Mouse (Mus musculus): ENCODE measurements at regions not wholly inside any gene's neighbourhood (a gene's known extent, or its start where the extent isn't known, plus 50 kb on each side); places are given as distances from the start of the nearest gene placed in this dataset.

DNA sequence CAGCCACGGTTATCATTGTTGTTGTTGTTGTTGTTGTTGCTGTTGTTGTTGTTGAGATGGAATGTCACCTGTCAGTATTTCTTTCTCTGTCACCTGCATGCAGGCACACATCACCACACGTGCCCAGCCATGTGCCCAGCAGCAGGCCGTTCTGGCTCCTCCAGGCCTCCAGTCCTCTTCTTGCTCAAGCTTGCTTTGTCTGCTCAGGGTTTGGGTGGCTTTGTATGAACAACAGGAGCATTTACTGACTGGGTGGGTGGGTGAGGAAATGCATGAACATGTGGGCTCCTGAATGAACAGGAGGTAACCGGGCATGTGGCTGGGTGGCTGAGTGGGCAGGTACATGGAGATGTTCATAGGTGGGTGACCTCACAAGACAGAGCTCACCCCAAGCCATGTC lies 79.1 kb upstream of the Ppp2r5c start:
- no peaks in the 10 kb centered on the region for H3K36me3 ChIP-seq (replicated peaks; ENCODE audit: insufficient read depth, low read length)
- H3K4me3 ChIP-seq (ENCODE audit: low read depth, low read length), result no peak overlapping the region
- H3K4me1 ChIP-seq (ENCODE audit: insufficient read depth), result no peaks in the 10 kb centered on the region
- H3K9ac ChIP-seq (replicated peaks), result no peak overlapping the region
- no peak overlapping the region for H3K4me2 ChIP-seq (ENCODE audit: low read depth, low read length)
- H3K27ac ChIP-seq (ENCODE audit: low read depth), result no peak overlapping the region
- WGBS (ENCODE audit: insufficient replicate concordance), result 79% methylated on average over 4 of the region's 4 CpGs
- H3K9me3 ChIP-seq (ENCODE audit: low read length), result no peaks in the 10 kb centered on the region
- ATAC-seq (no peak), DNase-seq (no peak)
- H3K27me3 ChIP-seq (ENCODE audit: insufficient read depth, low read length), result 0 out of 2 replicates have a peak, but pooled peaks cover under 1% of the 10 kb centered on the region
- no peak for TF ChIP-seq EP300 (IDR thresholded peaks at IDR 0.05; ENCODE audit: low read depth)
- no peak for TF ChIP-seq CTCF (IDR thresholded peaks at IDR 0.05; ENCODE audit: low read depth)

- Histone ChIP-seq H3K9ac (replicated peaks) (no peak overlapping the region), H3K4me3 (ENCODE audit: low read depth, low read length) (no peak overlapping the region), H3K27me3 (ENCODE audit: insufficient read depth, low read length) (peaks cover 17% of the 10 kb centered on the region), H3K27ac (ENCODE audit: low read depth) (no peak overlapping the region), H3K4me1 (ENCODE audit: insufficient read depth) (no peaks in the 10 kb centered on the region), H3K36me3 (replicated peaks; ENCODE audit: insufficient read depth, low read length) (no peaks in the 10 kb centered on the region), H3K4me2 (ENCODE audit: low read depth, low read length) (no peak overlapping the region), H3K9me3 (ENCODE audit: low read length) (no peaks in the 10 kb centered on the region)
- ATAC-seq (no peak), DNase-seq (no peak)
- TF ChIP-seq EP300 (IDR thresholded peaks at IDR 0.05; ENCODE audit: low read depth) (no peak), CTCF (IDR thresholded peaks at IDR 0.05; ENCODE audit: low read depth) (no peak)
- 78% methylated on average over 13 of the region's 13 CpGs for WGBS (ENCODE audit: insufficient replicate concordance)
Measured at GRCm38 (mm10) chr12:110371886-110372690, 74.8 kb upstream of the Ppp2r5c start.

GRCm38 (mm10) chr12:110372986-110373385 lies 73.9 kb upstream of the Ppp2r5c start:
- DNase-seq (no peak), ATAC-seq (no peak)
- Histone ChIP-seq H3K4me2 (ENCODE audit: low read depth, low read length) (no peak overlapping the region), H3K9me3 (ENCODE audit: low read length) (no peaks in the 10 kb centered on the region), H3K27me3 (ENCODE audit: insufficient read depth, low read length) (peaks cover 17% of the 10 kb centered on the region), H3K4me1 (ENCODE audit: insufficient read depth) (no peaks in the 10 kb centered on the region), H3K4me3 (ENCODE audit: low read depth, low read length) (no peak overlapping the region), H3K27ac (ENCODE audit: low read depth) (no peak overlapping the region), H3K36me3 (replicated peaks; ENCODE audit: insufficient read depth, low read length) (no peaks in the 10 kb centered on the region), H3K9ac (replicated peaks) (no peak overlapping the region)
- TF ChIP-seq EP300 (IDR thresholded peaks at IDR 0.05; ENCODE audit: low read depth) (no peak), CTCF (IDR thresholded peaks at IDR 0.05; ENCODE audit: low read depth) (no peak)
- WGBS (ENCODE audit: insufficient replicate concordance), result 65% methylated on average over 9 of the region's 9 CpGs

GRCm38 (mm10) chr12:110373408-110374065 lies 73.4 kb upstream of the Ppp2r5c start:
- Histone ChIP-seq H3K4me1 (ENCODE audit: insufficient read depth) (no peaks in the 10 kb centered on the region), H3K4me3 (ENCODE audit: low read depth, low read length) (no peak overlapping the region), H3K27me3 (ENCODE audit: insufficient read depth, low read length) (peaks cover 17% of the 10 kb centered on the region), H3K9ac (replicated peaks) (no peak overlapping the region), H3K9me3 (ENCODE audit: low read length) (no peaks in the 10 kb centered on the region), H3K36me3 (replicated peaks; ENCODE audit: insufficient read depth, low read length) (no peaks in the 10 kb centered on the region), H3K27ac (ENCODE audit: low read depth) (no peak overlapping the region), H3K4me2 (ENCODE audit: low read depth, low read length) (no peak overlapping the region)
- ATAC-seq (peak; percentile 80), DNase-seq (peak; percentile 82)
- TF ChIP-seq EP300 (IDR thresholded peaks at IDR 0.05; ENCODE audit: low read depth) (no peak), CTCF (IDR thresholded peaks at IDR 0.05; ENCODE audit: low read depth) (peak; percentile 94)
- WGBS (ENCODE audit: insufficient replicate concordance), result 5% methylated on average over 27 of the region's 27 CpGs

DNA sequence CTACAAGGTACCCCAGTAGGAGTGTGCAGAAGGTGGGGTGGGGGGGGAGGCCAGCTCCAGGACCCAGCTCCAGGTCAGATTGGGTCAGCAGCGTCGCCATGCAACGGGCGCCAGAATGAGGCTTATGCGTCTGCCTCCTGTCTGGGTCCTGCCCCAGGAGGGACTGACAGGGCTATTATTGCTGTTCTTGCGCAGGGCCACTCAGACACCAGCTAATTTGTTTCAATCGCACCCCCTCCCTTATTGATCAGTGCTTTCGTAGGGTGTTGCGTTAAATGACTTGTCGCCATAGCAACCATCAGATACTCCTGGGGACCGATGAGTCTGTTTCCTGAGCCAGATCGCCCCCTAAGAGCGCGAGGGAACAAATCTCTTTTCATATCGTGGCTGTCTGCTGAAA lies 71.8 kb upstream of the Ppp2r5c start:
- Histone ChIP-seq H3K9me3 (ENCODE audit: low read length) (no peaks in the 10 kb centered on the region), H3K27me3 (ENCODE audit: insufficient read depth, low read length) (peaks cover 17% of the 10 kb centered on the region), H3K27ac (ENCODE audit: low read depth) (no peak overlapping the region), H3K4me1 (ENCODE audit: insufficient read depth) (no peaks in the 10 kb centered on the region), H3K9ac (replicated peaks) (no peak overlapping the region), H3K36me3 (replicated peaks; ENCODE audit: insufficient read depth, low read length) (no peaks in the 10 kb centered on the region), H3K4me3 (ENCODE audit: low read depth, low read length) (no peak overlapping the region), H3K4me2 (ENCODE audit: low read depth, low read length) (no peak overlapping the region)
- no peak for ATAC-seq
- 5% methylated on average over 15 of the region's 15 CpGs for WGBS (ENCODE audit: insufficient replicate concordance)
- TF ChIP-seq CTCF (IDR thresholded peaks at IDR 0.05; ENCODE audit: low read depth) (no peak), EP300 (IDR thresholded peaks at IDR 0.05; ENCODE audit: low read depth) (no peak)
- DNase-seq, result no peak

GRCm38 (mm10) chr12:110376062-110376837 lies 70.7 kb upstream of the Ppp2r5c start:
- Histone ChIP-seq H3K36me3 (replicated peaks; ENCODE audit: insufficient read depth, low read length) (no peaks in the 10 kb centered on the region), H3K27me3 (ENCODE audit: insufficient read depth, low read length) (peaks cover 17% of the 10 kb centered on the region), H3K9ac (replicated peaks) (no peak overlapping the region), H3K4me3 (ENCODE audit: low read depth, low read length) (no peak overlapping the region), H3K27ac (ENCODE audit: low read depth) (no peak overlapping the region), H3K4me2 (ENCODE audit: low read depth, low read length) (no peak overlapping the region), H3K9me3 (ENCODE audit: low read length) (no peaks in the 10 kb centered on the region), H3K4me1 (ENCODE audit: insufficient read depth) (no peaks in the 10 kb centered on the region)
- WGBS (ENCODE audit: insufficient replicate concordance), result 36% methylated on average over 7 of the region's 7 CpGs
- no peak for ATAC-seq
- DNase-seq, result peak; percentile 36
- TF ChIP-seq EP300 (IDR thresholded peaks at IDR 0.05; ENCODE audit: low read depth) (no peak), CTCF (IDR thresholded peaks at IDR 0.05; ENCODE audit: low read depth) (peak; percentile 30)
